Mouse (Mus musculus) kidney, adult 18-20 months (tissue): ENCODE results near the gene Adtrp.

Experiments
- DNase-seq: peaks from one replicate; pipeline ENCODE4 v3.0.0; 2021

Gene Adtrp

DNA sequence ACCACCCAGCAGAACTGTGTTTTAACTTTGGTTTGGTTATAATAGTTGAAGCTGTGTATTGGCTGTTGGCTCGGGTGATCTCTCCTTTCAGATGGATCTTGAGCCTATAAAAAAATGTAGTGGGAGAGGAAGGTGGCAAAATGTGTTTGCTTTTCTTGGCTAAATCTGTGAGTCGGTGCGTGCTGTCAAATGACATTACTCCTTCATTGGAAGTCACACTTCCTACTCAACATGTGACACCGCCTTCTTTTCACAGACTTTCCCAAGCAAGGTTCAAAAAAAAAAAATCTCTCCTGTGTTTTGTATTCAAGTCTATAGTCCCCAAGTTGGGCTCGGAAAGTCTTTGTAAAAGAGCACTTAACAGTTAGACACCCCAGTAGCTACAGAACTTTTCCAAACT is 19.9 kb downstream of the Adtrp start:
- DNase-seq = no peak

DNA sequence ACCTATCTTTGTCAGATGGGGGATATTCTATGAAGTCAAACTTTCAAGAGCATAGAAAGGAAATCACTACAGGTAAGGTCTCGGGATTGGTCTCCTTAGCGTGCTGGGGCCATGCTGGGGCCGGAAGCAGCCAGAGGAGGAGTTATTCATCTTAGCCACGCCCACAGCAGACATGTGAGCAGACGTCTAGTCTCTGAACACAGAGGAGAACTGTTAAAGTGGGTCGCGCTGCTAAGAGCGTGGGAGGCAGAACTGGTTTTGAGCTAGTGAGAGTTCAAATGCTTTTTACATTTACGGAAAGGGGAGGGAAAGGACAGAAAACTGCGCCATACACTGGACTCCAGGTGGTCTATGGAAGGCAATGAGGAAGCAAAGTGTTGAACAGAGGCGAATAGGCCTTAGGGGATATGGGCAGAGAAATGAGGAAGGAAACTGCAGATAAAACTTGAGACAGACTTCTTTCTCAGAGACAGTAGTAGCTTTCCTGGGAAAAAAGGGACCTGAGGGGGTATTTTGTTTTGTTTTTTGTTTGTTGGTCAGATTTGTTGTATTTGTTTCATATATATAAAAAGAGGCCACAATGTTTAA is 22.0 kb downstream of the Adtrp start:
- DNase-seq = no peak

DNA sequence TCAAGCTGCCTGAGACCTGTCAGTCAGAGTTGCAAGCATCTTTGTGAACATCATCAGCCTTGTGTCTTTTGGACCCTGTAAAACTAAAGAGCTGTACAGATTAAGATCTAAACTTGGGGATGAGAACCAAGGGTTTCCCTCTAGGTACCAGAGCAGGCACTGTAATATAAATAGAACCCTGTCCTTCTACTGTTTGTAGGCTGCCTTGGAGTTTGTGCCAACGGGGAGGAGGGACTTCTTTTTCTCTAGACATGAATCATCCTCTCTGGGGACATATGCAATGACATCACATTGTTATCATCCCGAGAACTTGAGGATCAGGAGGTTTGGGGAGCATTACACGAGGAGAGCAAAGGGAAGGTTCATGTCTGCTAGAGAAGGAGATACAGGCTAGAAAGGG is 24.4 kb downstream of the Adtrp start:
- DNase-seq = no peak

DNA sequence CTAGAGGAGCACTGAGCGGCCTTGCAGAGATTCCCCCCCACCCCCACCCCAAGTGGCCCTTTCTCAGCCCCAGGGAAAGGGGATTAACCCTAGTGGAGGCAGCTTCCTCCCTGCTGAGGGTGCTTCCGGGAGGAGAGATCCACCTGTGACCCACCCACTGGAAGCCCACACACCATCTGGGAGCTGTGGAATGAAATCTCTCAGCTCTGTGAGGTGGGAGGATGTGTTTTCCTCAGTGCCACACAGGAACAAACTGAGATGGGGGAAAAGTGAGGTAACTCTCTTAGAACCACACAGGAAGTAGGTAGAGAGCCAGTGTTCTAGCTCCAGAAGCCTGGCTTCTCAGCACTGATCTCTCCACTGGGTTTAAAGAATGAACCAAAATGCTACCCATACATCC is 24.9 kb downstream of the Adtrp start:
- no peak for DNase-seq

DNA sequence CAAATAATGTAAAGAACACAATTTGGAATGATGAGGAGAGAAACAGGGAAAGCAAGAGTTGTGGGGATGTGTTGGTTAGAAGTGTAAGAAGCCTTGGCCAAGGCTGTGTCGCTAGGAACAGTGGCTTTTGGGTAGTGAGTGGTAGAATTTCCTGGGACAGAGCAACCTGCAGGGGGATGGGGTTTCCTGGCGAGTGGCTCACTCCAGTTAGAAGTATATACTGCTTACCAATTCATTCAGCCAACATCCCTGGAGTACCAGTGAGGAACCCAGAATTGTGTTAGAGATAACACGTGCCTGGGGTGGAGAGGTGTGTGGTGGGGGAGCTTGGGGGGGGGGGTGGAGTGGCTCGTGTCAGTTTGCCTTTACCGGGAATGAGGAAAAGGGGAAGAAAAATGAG is 25.4 kb downstream of the Adtrp start:
- no peak for DNase-seq

DNA sequence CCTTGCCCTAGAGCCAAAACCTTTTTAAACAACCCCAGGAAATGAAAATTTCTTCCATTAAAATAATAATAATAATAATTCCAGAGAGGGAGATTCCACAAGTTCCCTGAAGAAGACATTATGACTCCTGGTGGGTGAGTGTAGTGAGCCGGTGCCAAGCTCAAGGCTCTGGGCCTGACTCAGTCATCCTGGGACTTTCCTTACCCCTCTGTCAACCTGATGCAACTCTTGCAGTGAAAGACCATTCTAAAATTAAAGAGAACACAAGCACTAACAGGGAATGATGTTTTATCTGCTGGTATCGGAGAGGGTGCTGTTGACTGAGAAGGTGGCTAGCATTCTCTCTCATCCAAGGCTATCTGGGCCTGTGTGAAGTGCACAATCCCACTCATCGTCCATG is 26.5 kb downstream of the Adtrp start:
- DNase-seq = no peak

DNA sequence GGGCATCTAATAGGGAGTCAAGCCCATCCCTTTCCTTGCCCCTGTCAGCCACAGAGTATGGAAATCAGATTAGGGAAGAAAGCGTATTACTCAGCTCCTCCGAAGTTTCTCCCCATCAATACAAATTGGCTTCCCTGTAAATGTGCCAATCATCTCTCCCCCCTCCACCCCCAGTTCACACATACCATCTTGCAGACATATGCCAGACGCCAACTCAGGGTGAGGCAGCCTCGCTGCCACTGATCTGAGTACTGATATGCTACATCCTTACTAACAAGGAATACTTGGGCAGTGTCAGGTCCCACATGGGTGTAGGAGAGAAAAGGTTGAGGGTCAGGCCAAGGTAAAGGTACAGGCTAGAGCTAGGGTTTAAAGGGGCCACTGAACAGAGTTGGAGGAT is 27.6 kb downstream of the Adtrp start:
- no peak for DNase-seq

DNA sequence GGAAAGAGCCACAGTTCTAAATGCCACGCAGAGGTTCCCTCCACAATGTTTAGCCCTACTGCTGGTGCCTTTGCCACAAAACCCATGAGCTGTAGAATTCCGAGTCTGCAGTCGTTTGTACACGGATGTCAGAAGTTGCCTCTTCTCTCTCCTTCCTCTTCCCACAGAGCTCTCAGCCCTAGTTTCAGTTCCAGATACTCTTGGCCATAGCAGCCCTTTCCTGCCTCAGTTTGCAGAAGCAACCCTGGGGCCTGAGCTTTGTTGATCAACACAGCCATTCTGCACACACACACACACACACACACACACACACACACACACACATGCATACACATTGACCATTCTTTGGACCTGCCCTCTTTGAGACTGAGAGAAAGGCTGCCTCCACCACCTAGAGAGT is 28.0 kb downstream of the Adtrp start:
- DNase-seq = no peak

DNA sequence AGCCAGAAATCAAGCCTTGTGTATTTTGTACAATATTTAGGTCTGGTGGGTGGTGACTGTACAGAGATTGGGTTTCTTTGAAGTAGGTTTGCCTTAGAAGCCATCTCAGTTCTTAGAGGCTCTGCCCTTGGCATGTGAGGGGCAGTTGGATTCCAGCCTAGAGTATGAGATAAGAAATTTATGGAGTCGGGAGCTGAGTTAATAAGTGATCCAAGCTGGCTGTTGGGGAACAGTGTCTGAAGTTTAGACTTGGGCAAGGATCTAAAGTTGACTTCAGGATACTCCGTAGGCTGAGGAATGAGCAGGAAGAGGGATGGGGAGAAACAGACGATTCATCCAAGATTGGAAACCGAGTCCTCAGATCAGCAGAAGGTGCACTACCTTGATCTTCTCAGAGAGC is 29.9 kb downstream of the Adtrp start:
- DNase-seq = peak; percentile 37

DNA sequence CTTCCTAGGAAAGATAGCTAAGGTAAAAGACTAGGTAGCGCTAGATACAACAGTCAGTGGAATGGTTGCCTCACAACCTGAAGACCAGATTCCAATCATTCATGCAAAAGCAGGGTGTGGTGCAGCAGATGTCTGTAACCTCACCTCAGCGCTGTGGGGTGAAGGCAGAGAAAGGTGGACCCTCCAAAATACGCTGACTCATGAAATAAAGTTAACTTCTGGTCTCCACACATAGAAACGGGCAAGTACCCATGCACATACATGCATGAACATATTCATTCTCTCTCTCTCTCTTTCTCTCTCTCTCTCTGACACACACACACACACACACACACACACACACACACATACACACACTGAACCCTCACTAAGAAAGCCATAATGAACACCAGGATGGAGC is 30.8 kb downstream of the Adtrp start:
- no peak for DNase-seq

DNA sequence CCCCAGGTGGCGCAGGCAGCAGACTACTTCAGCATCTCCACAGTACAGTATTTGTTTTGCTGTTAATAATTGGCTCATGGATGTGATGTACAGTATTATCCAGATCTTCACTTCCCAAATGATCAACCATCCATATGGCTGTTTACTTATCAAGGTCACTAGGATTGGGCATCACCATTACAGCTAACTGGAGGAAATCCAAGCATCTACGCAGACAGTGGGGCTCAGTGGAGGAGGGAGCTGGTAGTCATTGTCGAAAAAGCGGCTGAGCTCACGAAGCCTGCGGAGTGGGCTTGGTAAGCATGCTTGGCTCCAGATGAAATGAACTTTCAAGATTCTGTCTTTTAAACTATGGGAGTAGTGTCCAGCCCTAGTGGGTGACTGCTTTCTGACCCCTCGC is 36.7 kb downstream of the Adtrp start:
- DNase-seq = no peak

DNA sequence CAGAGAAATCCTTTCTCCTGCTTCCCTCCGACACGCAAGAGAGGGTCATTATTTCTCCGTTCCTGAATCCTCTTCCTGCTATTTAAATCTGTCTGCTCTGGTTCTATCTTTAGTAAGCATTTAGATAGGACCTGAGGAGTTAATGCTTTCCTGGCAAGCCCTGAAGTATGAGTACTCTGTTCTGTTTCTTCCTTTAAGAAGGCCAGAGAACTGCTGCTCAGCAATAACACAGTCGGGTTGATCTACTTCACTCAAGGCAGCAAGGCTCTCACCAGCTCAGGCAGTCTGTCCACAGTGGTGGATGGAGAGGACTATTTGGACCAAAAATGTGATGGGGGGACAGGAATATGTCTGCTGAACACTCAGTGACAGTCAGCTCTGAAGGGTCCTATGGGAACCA is 39.7 kb downstream of the Adtrp start:
- no peak for DNase-seq

DNA sequence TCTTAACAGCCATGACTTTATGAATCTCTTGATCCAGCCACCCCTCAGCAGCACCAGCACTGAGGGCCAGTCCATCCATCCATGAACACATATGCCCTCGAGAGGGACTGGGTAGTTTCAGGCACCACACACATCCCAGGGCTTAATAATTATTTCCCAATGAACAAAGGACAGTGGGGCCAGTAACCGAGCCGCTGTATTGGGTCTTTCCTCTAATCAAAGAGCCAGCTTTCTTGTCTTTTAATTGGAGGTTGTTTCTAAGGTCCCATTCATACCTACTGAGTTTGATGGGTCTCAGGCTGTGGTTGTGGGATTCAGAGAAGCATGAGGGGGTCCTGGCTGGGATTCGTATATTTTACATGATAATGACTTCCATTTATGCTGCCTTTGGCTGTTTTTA is 40.2 kb downstream of the Adtrp start:
- DNase-seq = no peak

DNA sequence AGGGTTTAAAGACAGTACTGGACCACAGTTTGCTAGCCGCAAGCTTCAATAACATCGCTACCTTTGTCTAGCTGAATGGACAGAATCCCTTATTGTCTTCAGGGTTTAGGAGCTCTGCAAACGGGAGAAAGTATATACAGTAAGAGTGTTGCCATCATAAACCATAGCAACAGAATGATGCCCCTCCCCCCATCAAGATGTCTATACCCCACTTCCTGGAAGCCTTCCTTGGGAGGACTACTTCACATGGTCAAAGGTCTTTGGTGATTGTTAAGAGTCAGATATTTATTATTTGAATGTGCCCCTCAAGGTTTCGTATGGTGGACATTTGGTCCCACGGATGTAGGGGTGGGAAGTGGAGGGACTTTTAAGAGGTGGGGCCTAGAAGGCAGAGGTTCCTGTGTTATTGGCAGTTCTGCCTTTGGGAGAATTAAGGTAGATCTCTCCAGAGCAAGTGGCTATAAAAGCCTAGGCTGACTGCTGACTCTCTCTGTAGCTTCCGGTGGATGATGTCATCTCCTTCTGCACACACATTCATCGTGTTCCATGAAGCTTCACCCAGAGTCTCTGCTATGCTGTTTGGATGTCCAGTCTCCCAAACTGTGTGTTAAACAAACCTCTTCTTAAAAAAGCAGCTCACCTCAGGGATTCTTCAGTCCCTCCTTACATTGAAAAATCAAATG is 42.2 kb downstream of the Adtrp start:
- DNase-seq = no peak

DNA sequence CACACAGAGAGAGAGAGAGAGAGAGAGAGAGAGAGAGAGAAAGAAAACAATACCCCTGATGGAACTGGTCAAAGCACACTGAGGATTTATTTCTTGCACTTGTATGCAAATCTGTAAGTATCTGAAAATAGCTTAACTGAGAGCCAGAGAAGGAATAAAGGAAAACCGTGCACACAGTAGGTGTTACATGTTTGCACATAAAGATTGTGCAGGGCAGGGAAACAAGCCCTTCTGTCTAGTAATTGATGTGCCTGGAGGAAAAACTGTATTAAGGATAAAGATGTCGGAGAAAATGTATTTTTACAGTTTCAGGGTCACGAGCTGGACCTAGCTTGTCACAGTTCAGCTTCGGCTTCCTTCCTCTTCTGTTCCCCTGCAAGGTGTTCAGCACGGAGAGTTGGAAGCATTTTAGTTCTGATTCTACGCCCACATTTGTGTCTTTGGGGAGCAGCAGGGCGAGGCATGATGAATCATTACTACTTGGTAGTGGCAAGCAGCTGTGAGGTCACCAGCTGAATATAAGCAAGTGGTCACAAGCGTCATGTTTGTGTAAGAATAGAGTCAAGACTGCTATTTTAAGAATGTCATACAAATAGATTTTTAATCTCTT is 43.7 kb downstream of the Adtrp start:
- DNase-seq = no peak

DNA sequence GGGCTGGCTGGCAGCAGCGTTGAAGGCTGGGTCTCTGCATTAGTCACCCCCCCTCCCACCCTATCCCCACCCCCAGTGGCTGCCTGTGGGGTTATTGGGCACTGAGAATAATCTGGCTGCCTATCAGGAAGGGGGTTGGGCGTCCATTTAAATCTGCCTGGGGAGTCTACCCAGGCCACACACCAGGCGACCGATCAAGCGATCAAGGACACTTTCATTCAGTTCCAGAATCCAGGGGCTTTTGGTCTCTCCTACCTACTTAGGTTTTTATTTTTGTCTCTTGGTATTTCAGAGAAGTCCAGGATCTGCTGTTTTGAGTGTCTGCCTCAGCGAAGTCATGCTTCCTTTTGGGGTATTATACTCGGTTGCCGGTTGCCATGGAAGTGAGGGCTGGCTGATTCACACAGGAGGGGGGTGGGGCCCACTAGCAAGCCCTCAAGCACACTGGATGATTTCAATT is 46.3 kb downstream of the Adtrp start:
- no peak for DNase-seq

DNA sequence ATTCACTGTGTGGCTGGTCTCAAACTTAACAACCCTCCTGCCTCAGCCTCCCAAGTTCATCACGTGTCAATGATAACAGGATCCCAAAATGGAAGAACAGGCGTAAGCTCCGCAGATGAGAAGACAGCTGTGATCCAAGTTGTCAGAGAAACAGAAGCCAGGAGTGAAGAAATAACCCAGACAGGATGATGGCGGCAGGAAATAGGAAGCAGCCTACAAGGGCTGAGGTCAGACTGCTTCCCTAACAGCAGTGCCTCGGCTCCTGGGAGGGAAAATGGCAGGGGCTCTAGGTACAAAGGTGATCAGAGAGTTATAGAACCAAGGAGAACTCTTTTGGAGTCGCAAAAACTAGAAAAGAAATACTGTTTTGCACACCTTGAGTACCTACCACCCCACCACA is 54.6 kb downstream of the Adtrp start:
- no peak for DNase-seq

DNA sequence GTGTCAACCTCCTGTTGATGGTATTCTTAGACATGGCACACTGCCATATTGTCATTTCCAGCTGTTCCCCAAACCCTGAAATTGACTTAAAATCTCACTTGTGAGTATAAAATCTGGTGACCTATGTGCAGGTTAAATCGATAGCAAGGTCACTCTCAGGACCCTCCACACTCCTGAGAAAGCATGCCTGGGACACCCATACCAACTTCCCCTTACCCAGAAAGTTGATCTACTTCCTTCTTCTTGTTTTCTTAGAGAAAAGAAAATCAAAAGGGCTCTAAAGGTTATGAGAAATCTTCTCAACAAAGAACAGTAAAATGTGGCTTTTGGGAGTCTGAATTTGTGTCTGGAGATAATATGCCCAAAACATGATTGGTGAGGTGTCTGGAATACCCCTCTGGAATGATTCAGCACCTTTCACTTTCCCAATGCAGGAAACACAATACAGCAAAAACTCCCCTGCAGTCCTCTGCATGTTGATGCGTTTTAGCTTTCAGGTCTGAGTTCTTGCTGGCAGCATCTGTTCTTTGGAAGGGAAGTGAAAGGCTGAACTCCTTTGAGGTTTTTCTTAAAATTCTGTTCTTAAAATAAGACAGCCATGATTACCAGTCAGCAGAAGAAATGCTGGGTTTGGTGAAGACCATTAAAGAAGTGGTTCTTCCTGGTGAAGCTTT is 59.5 kb downstream of the Adtrp start:
- DNase-seq = no peak

DNA sequence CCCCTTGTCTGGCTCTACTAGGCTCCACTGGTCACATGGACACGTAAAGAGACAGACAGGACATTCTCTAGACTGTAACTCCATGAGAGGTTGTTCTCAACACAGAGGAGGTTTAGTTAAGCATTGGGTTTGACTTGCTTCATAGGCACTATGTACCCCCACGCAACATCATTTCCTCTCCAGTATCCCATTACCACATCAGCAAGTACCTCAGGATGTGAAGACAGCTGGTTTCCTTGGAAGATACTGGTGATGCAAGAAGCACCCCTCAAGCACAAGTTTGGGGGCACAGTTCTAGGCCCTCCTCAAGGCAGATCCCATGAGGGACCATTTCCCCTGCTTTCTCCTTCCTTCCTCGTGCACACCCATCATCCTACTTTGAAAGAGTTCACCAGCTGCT is 60.8 kb downstream of the Adtrp start:
- no peak for DNase-seq

DNA sequence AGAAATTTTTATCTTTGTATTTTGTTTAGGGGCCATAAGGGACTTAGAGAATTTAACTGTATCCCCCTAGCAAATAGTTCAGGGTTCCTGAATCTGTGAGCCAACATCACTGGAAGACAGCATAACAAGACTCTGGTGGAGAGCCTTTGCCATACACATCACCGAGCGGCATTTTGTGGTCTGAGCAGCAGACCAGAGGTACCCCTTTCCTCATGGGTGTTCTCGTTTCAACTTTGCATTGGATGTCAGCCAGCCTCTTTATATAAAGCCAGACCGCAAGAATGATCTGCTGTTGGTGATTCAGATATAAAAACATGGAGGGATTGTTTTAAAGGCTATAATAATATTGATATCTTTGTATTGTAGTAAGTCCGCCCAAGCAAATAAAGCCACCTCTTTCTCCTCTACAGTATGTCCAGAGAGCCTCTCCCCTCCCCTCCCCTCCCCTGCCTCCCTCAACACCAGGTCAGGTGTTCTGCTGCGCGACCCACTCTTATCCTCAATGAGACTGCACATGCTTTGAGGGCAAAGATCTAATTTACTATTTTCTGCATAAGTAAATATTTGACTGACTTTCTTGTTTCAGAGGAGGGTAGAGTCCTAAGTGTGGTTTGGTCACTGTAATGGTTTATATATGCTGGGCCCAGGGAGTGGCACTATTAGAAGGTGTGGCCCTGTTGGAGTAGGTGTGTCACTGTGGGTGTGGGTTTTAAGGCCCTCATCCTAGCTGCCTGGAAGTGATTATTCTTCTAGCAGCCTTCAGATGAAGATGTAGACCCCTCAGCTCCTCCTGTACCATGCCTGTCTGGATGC is 62.4 kb downstream of the Adtrp start:
- no peak for DNase-seq

DNA sequence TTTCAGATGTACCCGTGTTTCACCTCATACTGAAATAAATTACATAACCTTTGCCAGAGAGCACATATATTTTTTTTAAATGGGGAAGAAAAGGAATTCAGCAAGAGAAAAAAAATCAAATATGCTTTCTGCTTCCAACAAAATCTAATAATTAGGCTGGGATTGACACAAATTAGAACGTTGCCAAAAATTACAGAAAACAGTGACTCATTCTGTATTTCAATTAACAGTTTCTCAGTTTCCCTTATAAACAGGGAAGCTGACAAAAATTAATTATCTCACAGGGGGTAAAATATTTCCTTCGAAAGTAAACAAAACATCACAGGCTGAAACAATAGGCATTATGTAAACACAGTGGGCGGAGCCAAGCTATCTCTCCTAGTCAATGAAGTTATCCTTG is 67.2 kb downstream of the Adtrp start:
- no peak for DNase-seq

DNA sequence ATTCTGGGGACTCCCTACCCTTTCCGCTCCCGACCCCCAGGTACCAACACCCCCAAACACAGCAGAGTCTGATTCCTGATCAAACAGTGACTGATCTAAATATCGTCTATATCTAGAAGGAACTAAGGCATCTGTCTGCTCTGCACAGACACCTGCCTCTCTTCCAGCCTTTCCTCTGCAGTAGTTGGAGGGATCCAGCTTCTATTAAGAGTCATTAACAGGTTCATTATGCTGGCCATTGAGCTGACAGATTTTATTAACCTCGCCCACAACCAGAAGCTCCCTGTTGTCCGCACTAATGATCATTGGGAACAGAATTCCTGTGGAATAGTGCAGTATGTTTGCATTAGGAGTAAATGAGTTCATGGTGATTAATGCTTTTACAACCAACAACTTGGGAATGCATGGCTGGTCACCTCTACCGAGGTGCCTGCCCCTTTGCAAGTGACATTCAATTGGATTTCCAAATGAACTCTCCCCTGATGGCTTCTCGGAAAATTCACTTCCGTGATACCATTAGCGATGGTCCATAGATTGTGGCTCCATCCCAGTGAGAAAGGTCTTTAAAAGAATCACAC is 67.8 kb downstream of the Adtrp start:
- no peak for DNase-seq

DNA sequence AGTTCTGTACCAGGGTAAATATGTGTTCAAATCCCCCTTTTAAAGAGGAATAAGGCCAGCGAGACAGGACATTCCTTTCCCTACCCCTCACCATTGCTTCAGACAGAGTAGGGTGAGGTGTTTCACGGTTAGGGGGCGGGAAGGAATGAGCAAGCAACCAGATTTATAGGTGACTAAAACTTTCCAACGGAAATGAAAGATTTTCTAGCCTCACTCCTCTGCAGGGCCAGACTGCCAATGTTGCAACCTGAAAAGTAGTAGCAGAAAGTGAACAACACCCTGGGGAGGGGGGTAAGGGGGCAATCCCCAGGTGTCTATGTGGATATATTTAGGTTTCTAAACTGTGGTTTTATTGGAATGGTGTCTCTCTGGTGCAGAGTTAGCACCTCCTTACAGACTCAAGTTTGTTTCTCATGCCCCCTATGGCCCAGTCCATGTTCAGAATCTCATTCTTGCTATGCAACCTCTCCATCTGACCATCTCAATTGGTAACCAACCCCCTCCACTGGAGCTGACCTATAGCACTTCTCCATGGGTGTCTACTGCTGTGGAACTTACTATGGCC is 73.6 kb downstream of the Adtrp start:
- DNase-seq = no peak
